Mouse (Mus musculus): ENCODE results near the gene Serpina3b. TPM values are rescaled to one million over a fixed set of nuclear protein-coding genes. Genes with fewer than 3 reads are reported as not detected.
"Not testable (repeated sequence)": the region's sequence is repeated elsewhere in the genome, so short reads cannot be mapped to it uniquely, and the experiment has no call there.

Serpina3b gene
- not detected in 2 replicates for polyA plus RNA-seq (2015; fragmentation: Nextera tagmentation; extraction: Ambion mirVana)

DNA sequence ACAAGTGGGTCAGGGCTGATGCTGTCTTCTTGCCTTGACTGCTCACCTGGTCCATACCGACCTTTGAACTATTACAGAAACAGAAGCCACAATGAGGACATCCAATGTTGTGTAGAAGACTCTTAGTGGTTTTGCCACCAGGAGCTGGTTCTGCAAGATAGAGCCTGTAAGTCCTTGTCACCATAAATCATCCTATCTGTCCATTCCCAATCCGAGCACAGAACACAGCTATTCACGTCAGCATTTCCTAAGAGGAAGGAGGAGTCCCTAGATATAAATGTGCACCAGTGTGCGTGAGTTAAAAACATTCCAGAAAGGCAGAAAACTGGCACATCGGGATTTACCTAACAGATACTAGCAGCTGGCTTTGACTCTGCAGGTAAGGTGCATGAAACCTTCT, at the start of gene Serpina3b:
TSS of gene Serpina3b (plus strand) at position 301 of the 400 bp plus-strand sequence.
- WGBS, result 89% methylated on average over 5 of the region's 5 CpGs
- Histone ChIP-seq H3K4me2 (no peak within 1 kb of the TSS), H3K9ac (replicated peaks) (no peak within 1 kb of the TSS), H3K27me3 (replicated peaks) (no peaks in the 10 kb centered on the region), H3K9me3 (replicated peaks) (no peaks in the 10 kb centered on the region), H3K4me3 (replicated peaks) (no peak within 1 kb of the TSS), H3K36me3 (no peaks in the 10 kb centered on the region), H3K4me1 (no peaks in the 10 kb centered on the region), H3K27ac (replicated peaks) (no peak within 1 kb of the TSS)
- ATAC-seq (ENCODE audit: low FRiP score), result no peak

DNA sequence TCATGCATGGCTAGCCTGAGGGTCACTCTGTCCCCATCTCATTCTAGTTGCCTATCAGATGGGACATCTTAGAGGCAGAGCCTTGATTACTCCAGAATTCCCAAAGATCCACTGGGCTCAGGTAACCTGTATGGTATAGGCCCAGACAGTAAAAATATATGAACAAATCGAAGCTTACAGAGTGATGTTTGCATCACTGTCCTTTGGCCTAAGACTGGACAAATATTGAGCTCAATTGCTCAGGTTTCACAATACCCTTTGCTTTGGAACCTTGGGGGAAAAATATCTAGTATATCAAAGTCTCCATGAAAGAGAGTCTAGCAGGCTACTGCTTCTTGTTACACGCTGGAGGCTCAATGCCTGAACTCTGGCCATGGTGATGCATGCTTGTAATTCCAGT, 37.7 kb upstream of the Serpina3b start:
- ATAC-seq (ENCODE audit: low FRiP score), result no peak
- 82% methylated on average over 2 of the region's 2 CpGs for WGBS
- Histone ChIP-seq H3K9ac (replicated peaks) (no peak overlapping the region), H3K27me3 (replicated peaks) (no peaks in the 10 kb centered on the region), H3K27ac (replicated peaks) (no peak overlapping the region), H3K36me3 (no peaks in the 10 kb centered on the region), H3K4me3 (replicated peaks) (no peak overlapping the region), H3K4me2 (no peak overlapping the region), H3K9me3 (replicated peaks) (no peaks in the 10 kb centered on the region), H3K4me1 (no peaks in the 10 kb centered on the region)

DNA sequence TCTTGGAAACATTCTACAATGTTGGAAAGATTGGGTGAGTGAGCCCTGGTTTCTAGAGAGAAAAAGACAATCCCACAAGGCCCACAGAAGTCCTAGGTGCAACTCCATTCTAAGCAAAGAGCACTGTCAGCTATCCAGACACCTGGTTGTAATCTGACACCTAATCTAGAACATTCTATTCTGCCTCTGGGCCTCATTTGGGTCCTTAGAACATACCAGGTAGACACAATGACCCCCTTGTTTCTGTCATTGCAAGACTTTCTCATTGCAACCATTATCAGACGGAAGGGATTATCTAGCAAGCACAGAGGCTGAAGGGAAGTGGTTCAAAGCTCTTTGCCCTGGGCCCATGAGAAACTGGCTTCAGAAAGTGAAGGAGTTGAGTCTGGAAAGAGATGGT, 36.5 kb upstream of the Serpina3b start:
- H3K4me1 ChIP-seq, result no peaks in the 10 kb centered on the region
- H3K4me2 ChIP-seq, result no peak overlapping the region
- H3K27ac ChIP-seq (replicated peaks), result no peak overlapping the region
- 90% methylated on average over 1 of the region's 1 CpGs for WGBS
- ATAC-seq (ENCODE audit: low FRiP score), result no peak
- no peaks in the 10 kb centered on the region for H3K36me3 ChIP-seq
- no peak overlapping the region for H3K4me3 ChIP-seq (replicated peaks)
- no peak overlapping the region for H3K9ac ChIP-seq (replicated peaks)
- H3K9me3 ChIP-seq (replicated peaks), result no peaks in the 10 kb centered on the region
- no peaks in the 10 kb centered on the region for H3K27me3 ChIP-seq (replicated peaks)

DNA sequence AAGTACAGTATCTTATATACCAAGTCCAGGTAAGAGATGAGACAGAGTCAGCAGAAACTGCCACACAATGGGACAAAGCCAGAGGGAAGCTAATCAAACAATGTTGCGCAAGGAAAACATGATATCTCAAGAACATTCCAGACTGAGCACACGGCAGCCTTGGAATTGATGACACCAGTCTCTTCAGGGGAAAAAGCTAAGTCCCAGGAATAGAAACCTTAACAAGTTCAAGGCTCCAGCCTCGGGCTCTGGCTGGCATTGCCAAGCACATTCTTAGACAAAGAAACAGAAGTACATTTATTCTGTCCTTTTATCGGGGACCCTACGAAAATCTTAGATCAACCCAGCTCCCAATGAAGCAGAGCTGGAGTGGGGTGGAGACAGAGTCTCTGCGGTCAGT, 27.0 kb upstream of the Serpina3b start, which contains the start of gene Serpina5:
TSS of gene Serpina5 (plus strand) at position 346 of the 400 bp plus-strand sequence.
- H3K27me3 ChIP-seq (replicated peaks), result no peaks in the 10 kb centered on the region
- H3K27ac ChIP-seq (replicated peaks), result no peak within 1 kb of the TSS
- no peaks in the 10 kb centered on the region for H3K4me1 ChIP-seq
- 95% methylated on average over 6 of the region's 6 CpGs for WGBS
- no peak within 1 kb of the TSS for H3K9ac ChIP-seq (replicated peaks)
- H3K4me2 ChIP-seq, result no peak within 1 kb of the TSS
- no peaks in the 10 kb centered on the region for H3K36me3 ChIP-seq
- H3K9me3 ChIP-seq (replicated peaks), result no peaks in the 10 kb centered on the region
- no peak for ATAC-seq (ENCODE audit: low FRiP score)
- no peak within 1 kb of the TSS for H3K4me3 ChIP-seq (replicated peaks)

DNA sequence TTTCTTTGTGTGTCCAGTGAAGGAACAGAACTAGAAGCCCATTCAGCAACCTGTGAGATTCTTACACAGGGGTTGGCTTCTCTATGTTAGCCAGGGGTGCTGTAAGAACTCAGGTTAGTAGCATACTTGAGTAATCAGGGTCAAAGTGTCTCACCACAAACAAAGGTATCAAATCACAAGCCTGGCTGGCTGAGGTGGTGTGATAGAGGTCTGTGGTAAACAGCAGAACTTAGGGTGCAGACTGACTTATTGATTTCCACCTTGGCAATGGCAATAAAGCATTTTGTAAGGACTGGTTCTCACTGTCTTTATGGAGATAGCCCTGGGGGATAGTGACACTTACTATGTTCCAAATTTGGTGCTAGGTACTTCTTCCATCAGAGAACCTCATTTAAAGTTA, 21.9 kb upstream of the Serpina3b start:
- ATAC-seq (ENCODE audit: low FRiP score), result no peak
- Histone ChIP-seq H3K27ac (replicated peaks) (no peak overlapping the region), H3K27me3 (replicated peaks) (no peaks in the 10 kb centered on the region), H3K36me3 (no peaks in the 10 kb centered on the region), H3K9me3 (replicated peaks) (no peaks in the 10 kb centered on the region), H3K4me3 (replicated peaks) (no peak overlapping the region), H3K4me1 (no peaks in the 10 kb centered on the region), H3K4me2 (no peak overlapping the region), H3K9ac (replicated peaks) (no peak overlapping the region)

DNA sequence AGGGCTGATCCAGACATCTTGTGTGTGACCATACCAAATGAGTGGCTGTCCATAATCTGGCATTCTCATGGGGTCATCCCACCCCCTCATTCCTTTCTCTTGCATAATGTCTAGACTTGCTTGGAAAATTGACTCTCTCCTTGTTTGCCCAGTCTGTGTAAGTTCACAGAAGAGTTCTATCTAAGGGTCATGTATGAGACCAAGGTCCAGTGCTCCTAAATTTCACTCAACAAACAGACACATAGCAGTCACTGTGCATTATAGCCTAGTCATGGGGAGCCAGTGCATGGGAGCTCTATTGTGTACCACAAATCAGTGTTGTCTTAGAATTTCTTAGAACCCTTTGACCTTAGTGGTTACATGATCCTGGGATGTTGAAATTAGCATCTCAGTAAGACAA, 20.9 kb upstream of the Serpina3b start:
- H3K4me2 ChIP-seq, result no peak overlapping the region
- no peaks in the 10 kb centered on the region for H3K27me3 ChIP-seq (replicated peaks)
- no peaks in the 10 kb centered on the region for H3K4me1 ChIP-seq
- H3K4me3 ChIP-seq (replicated peaks), result no peak overlapping the region
- no peak for ATAC-seq (ENCODE audit: low FRiP score)
- no peaks in the 10 kb centered on the region for H3K9me3 ChIP-seq (replicated peaks)
- H3K36me3 ChIP-seq, result no peaks in the 10 kb centered on the region
- no peak overlapping the region for H3K9ac ChIP-seq (replicated peaks)
- no peak overlapping the region for H3K27ac ChIP-seq (replicated peaks)

DNA sequence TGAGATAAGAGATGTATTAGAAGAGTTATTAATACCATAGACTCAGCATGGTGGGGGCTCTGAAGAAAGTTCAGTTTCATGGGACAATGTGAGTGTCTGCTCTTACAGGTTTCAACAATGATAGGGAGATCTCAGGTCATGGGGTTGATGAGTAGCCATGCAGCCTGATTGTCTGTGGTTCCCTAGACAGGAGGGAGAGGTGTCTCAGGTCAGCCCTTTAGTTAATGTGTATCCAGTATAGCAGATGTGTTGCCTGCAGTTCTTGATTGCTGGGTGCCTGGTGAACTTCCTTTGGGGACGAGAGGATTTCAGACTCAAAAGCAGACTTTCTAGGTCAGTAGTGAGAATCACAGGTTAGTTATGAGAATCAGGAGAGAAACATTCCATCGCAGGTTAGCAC, 19.3 kb upstream of the Serpina3b start:
- 85% methylated on average over 2 of the region's 2 CpGs for WGBS
- no peak for ATAC-seq (ENCODE audit: low FRiP score)

DNA sequence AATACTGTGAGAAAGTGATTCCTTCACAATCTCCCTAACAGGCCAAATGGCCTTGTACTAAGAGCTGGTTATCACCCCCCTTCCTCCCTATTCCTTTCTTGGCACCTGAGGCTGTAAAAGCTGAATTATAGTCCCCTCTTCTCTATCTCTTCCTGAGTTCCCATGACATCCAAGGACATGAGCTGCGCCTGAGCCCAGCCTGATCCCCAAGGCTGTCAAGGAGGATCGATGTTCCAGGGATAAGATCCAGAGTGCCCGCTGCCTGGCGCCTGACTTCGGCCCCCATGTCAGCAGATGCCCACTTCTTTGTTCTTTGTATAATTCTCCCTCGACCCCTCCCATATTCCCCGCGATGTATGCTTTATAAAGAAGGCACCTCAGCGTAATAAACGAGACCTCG, 15.5 kb upstream of the Serpina3b start, which contains the start of gene Serpina3a:
TSS of gene Serpina3a (plus strand) at position 392 of the 400 bp plus-strand sequence.
- H3K27ac ChIP-seq (replicated peaks); H3K9ac ChIP-seq (replicated peaks); ATAC-seq (ENCODE audit: low FRiP score); H3K4me3 ChIP-seq (replicated peaks); H3K4me2 ChIP-seq; H3K27me3 ChIP-seq (replicated peaks); H3K4me1 ChIP-seq; H3K36me3 ChIP-seq; H3K9me3 ChIP-seq (replicated peaks): not testable (repeated sequence)
- WGBS, result 91% methylated on average over 11 of the region's 11 CpGs

More for the DNA sequence above, 19.3 kb upstream of the Serpina3b start:
- no peaks in the 10 kb centered on the region for H3K9me3 ChIP-seq (replicated peaks)
- no peak overlapping the region for H3K27ac ChIP-seq (replicated peaks)
- no peak overlapping the region for H3K4me2 ChIP-seq
- H3K9ac ChIP-seq (replicated peaks), result no peak overlapping the region
- H3K4me1 ChIP-seq, result no peaks in the 10 kb centered on the region
- H3K4me3 ChIP-seq (replicated peaks), result no peak overlapping the region
- no peaks in the 10 kb centered on the region for H3K27me3 ChIP-seq (replicated peaks)
- no peaks in the 10 kb centered on the region for H3K36me3 ChIP-seq

DNA sequence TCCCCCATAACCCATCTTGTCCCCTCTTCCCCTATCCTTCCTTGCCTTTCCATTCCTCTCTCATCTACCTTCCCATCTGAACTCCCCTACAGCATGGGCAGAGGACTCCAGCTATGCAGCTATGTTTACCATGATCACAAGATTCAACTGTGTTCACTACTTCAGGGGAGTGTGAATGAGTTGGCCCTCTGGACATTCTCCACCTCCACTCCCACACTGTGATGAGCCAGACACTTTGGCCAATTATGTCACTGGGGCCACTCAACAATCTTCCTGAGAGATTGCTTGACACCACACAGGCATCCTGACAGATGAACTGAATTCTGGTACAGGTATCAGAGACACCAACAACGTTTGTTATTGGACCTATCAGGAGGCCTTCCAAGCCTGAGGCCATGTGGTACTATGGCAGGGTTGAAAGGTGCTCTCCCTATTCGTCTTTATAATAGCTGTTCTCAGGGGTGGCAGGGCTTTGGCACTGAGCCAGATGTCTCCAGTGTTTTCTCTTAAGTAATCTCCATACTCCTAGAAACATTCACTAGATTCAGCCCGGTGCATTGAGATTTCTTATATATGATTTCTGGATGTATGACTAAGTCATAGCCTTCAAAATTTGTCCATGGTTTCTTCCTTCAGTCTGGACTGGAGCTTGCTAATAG, 12.7 kb upstream of the Serpina3b start:
- ATAC-seq (ENCODE audit: low FRiP score), result no peak
- Histone ChIP-seq H3K36me3 (no peaks in the 10 kb centered on the region), H3K4me2 (no peak overlapping the region), H3K9ac (replicated peaks) (no peak overlapping the region), H3K27me3 (replicated peaks) (no peaks in the 10 kb centered on the region), H3K4me1 (no peaks in the 10 kb centered on the region), H3K4me3 (replicated peaks) (no peak overlapping the region), H3K9me3 (replicated peaks) (no peaks in the 10 kb centered on the region), H3K27ac (replicated peaks) (no peak overlapping the region)
- 63% methylated on average over 3 of the region's 3 CpGs for WGBS

DNA sequence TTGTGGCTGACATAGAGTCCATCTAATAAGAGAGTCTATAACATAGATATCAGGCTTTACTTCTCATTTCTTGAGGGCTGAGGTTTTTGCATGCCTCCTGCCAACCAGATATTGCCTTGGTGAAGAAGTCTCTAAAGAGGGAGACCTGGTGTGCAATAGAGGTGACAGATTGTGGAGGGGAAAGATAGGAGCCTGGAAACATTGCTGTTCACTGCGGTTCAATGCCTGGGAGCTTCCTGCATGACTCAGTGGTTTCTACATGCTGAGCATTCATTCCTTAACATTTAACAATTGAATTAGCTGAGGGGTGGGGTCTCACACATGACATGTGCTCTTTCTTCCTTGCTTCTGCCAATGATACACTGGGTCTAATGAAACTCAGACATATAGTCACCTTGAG, 4.7 kb upstream of the Serpina3b start:
- WGBS, result 76% methylated on average over 1 of the region's 1 CpGs
- no peak overlapping the region for H3K4me3 ChIP-seq (replicated peaks)
- H3K9me3 ChIP-seq (replicated peaks), result no peaks in the 10 kb centered on the region
- no peak for ATAC-seq (ENCODE audit: low FRiP score)
- H3K9ac ChIP-seq (replicated peaks), result no peak overlapping the region
- no peak overlapping the region for H3K4me2 ChIP-seq
- H3K27me3 ChIP-seq (replicated peaks), result no peaks in the 10 kb centered on the region
- no peaks in the 10 kb centered on the region for H3K36me3 ChIP-seq
- no peaks in the 10 kb centered on the region for H3K4me1 ChIP-seq
- no peak overlapping the region for H3K27ac ChIP-seq (replicated peaks)

DNA sequence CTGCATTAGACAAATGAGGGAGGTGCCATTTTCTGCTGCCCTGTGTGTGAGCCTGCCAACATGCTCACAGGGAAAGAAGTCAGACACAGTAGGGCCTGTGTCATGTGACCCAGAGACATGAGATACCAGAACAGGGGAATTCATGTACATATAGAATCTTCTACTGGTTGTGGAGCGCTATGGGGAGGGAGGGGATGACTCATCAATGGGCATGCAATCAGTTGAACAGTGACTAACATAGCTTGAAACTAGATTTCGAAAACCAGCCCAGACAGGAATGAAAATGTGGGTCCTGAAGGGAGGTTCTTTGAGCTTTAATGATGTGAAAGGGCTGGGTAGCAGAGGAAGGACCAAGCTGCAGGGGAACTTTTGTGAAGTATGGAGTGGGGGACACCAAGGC, 3.8 kb upstream of the Serpina3b start:
- Histone ChIP-seq H3K4me3 (replicated peaks) (no peak overlapping the region), H3K4me2 (no peak overlapping the region), H3K27ac (replicated peaks) (no peak overlapping the region), H3K27me3 (replicated peaks) (no peaks in the 10 kb centered on the region), H3K9me3 (replicated peaks) (no peaks in the 10 kb centered on the region), H3K4me1 (no peaks in the 10 kb centered on the region), H3K36me3 (no peaks in the 10 kb centered on the region), H3K9ac (replicated peaks) (no peak overlapping the region)
- 83% methylated on average over 2 of the region's 2 CpGs for WGBS
- ATAC-seq (ENCODE audit: low FRiP score), result no peak

DNA sequence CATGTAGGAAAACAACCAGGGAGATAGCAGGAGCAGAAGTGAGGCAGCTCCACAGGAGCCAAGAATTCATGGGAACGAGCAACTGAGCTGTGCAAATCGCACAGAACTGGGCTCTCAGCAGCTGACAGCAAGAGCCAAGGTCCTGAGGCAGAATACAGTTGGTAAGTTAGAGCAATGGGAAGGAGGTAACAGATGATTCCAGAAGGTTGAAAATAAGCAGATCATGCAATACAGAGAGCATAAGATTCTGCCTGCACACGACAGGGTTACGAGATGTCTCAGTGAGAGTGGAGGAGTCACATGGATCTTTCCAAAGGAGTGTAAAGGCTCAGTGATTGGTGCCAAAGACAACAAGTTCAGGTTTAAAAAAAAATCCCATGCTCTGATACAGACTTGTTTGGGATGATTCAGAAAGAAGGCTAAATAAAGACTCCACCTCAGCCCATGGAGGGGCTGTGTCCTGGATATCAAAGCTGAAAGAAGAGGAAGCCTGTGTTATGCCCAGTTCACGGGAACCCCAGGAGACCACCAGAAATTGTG, 2.7 kb upstream of the Serpina3b start:
- Histone ChIP-seq H3K4me1 (no peaks in the 10 kb centered on the region), H3K9ac (replicated peaks) (no peak overlapping the region), H3K27me3 (replicated peaks) (no peaks in the 10 kb centered on the region), H3K36me3 (no peaks in the 10 kb centered on the region), H3K27ac (replicated peaks) (no peak overlapping the region), H3K4me2 (no peak overlapping the region), H3K9me3 (replicated peaks) (no peaks in the 10 kb centered on the region), H3K4me3 (replicated peaks) (no peak overlapping the region)
- no peak for ATAC-seq (ENCODE audit: low FRiP score)
- WGBS, result 85% methylated on average over 5 of the region's 5 CpGs

Measured in neural tube, embryonic 15.5 days (tissue).